Mouse (Mus musculus) liver, embryonic 14.5 days (tissue): ENCODE measurements at regions not wholly inside any gene's neighbourhood (a gene's known extent, or its start where the extent isn't known, plus 50 kb on each side); places are given as distances from the start of the nearest gene placed in this dataset.

Experiments used
- ATAC-seq: fragments of 200-750 bp; cut with Nextera tagmentation; 2 replicates; pipeline ENCODE4 v1.8.0; 2017; ENCODE audit warnings: moderate number of reproducible peaks, mild to moderate bottlenecking, moderate library complexity; ENCODE audit not compliant: insufficient read depth
- DNase-seq, 3 experiments: peaks; one replicate each; pipeline ENCODE4 v3.0.0-alpha.2; 2012 to 2013; ENCODE audit warnings: low read depth in 3 of 3, low spot score in 3 of 3
- H3K27ac ChIP-seq: fragments of 300-500 bp; sonication (generic); 2 replicates; pipeline ENCODE4 v1.5.1; 2014; ENCODE audit warnings: moderate library complexity, mild to moderate bottlenecking, control low read depth, inconsistent platforms
- H3K27me3 ChIP-seq: fragments of 300-500 bp; sonication (generic); 2 replicates; pipeline ENCODE4 v1.6.1; 2014; ENCODE audit warnings: mild to moderate bottlenecking, low read length, moderate library complexity; ENCODE audit not compliant: control insufficient read depth, insufficient read depth
- H3K36me3 ChIP-seq: fragments of 300-500 bp; sonication (generic); replicated peaks from 2 replicates; pipeline ENCODE4 v1.6.1; 2014; ENCODE audit warnings: low read depth; ENCODE audit not compliant: control insufficient read depth, insufficient read depth
- H3K4me1 ChIP-seq, 2 experiments: fragments of 200-500 bp in 1 of 2; fragments of 300-500 bp in 1 of 2; sonication (generic) in 1 of 2; replicated peaks; 2 replicates each; pipeline ENCODE4 v1.6.1; 2012 to 2014; ENCODE audit warnings: antibody characterized with exemption in 1 of 2, inconsistent platforms in 1 of 2, low read length in 1 of 2; ENCODE audit not compliant: control insufficient read depth in 2 of 2, insufficient read depth in 2 of 2
- H3K4me2 ChIP-seq: fragments of 300-500 bp; sonication (generic); 2 replicates; pipeline ENCODE4 v1.6.1; 2014; ENCODE audit warnings: low read depth, mild to moderate bottlenecking, control low read depth, moderate library complexity
- H3K4me3 ChIP-seq, 2 experiments: fragments of 200-500 bp in 1 of 2; fragments of 300-500 bp in 1 of 2; sonication (generic) in 1 of 2; 2 replicates each; pipeline ENCODE4 v1.5.1; 2012 to 2014; ENCODE audit warnings: low read depth in 2 of 2, low read length in 2 of 2, mild to moderate bottlenecking in 2 of 2, control low read depth in 1 of 2, inconsistent platforms in 1 of 2, moderate library complexity in 1 of 2; ENCODE audit not compliant: insufficient read depth in 1 of 2
- H3K9ac ChIP-seq: fragments of 300-500 bp; sonication (generic); replicated peaks from 2 replicates; pipeline ENCODE4 v1.6.1; 2014; ENCODE audit warnings: mild to moderate bottlenecking, control low read depth, moderate library complexity
- H3K9me3 ChIP-seq: fragments of 300-500 bp; sonication (generic); 2 replicates; pipeline ENCODE4 v1.6.1; 2016; ENCODE audit warnings: low read length, mixed read lengths; ENCODE audit not compliant: control insufficient read depth
- CTCF ChIP-seq: IDR thresholded peaks from 2 replicates; pipeline ENCODE4 v1.5.1; 2016; ENCODE audit warnings: antibody characterized with exemption, low read depth, control low read depth
- EP300 ChIP-seq: IDR thresholded peaks from 2 replicates; pipeline ENCODE4 v1.6.1; 2016; ENCODE audit warnings: antibody characterized with exemption, low read depth
- WGBS: fragments of 180-500 bp; shearing (Covaris S2); extraction: QIAGEN DNeasy Blood & Tissue Kit; methylation state at CpG from one replicate; pipeline ENCODE4 v1.1.7; 2014; ENCODE audit not compliant: insufficient replicate concordance; 5-methylcytosine and 5-hydroxymethylcytosine counted together

- WGBS: 37% methylated on average over 4 of the region's 4 CpGs
- H3K27me3 ChIP-seq: no peaks in the 10 kb centered on the region
- H3K4me2 ChIP-seq: no peak overlapping the region
- H3K27ac ChIP-seq: no peak overlapping the region
- H3K9me3 ChIP-seq: no peaks in the 10 kb centered on the region
- no peak for ATAC-seq
- H3K36me3 ChIP-seq: no peaks in the 10 kb centered on the region
- H3K4me3 ChIP-seq: no peak overlapping the region
- DNase-seq: no peak
- H3K4me1 ChIP-seq: no peaks in the 10 kb centered on the region
- no peak overlapping the region for H3K9ac ChIP-seq
- TF ChIP-seq EP300: no peak
- no peak for TF ChIP-seq CTCF
Observed at GRCm38 (mm10) chr3:70171667-70172066, 164.3 kb downstream of the Otol1 start.

GRCm38 (mm10) chr3:70176391-70176790 lies 169.0 kb downstream of the Otol1 start:
- Histone ChIP-seq H3K36me3 (no peaks in the 10 kb centered on the region), H3K27ac (no peak overlapping the region), H3K27me3 (no peaks in the 10 kb centered on the region), H3K9ac (no peak overlapping the region), H3K4me2 (no peak overlapping the region), H3K4me1 (no peaks in the 10 kb centered on the region), H3K4me3 (no peak overlapping the region), H3K9me3 (no peaks in the 10 kb centered on the region)
- WGBS: 21% methylated on average over 1 of the region's 1 CpGs
- ATAC-seq (no peak), DNase-seq (no peak)
- TF ChIP-seq CTCF (no peak), EP300 (no peak)

GRCm38 (mm10) chr3:70181611-70182010 lies 174.2 kb downstream of the Otol1 start:
- no peak overlapping the region for H3K9ac ChIP-seq
- no peaks in the 10 kb centered on the region for H3K36me3 ChIP-seq
- no peaks in the 10 kb centered on the region for H3K4me1 ChIP-seq
- H3K27me3 ChIP-seq: no peaks in the 10 kb centered on the region
- WGBS: 45% methylated on average over 3 of the region's 3 CpGs
- TF ChIP-seq CTCF (no peak), EP300 (no peak)
- no peak overlapping the region for H3K4me2 ChIP-seq
- H3K27ac ChIP-seq: no peak overlapping the region
- no peak overlapping the region for H3K4me3 ChIP-seq
- no peaks in the 10 kb centered on the region for H3K9me3 ChIP-seq
- no peak for ATAC-seq
- DNase-seq: no peak

DNA sequence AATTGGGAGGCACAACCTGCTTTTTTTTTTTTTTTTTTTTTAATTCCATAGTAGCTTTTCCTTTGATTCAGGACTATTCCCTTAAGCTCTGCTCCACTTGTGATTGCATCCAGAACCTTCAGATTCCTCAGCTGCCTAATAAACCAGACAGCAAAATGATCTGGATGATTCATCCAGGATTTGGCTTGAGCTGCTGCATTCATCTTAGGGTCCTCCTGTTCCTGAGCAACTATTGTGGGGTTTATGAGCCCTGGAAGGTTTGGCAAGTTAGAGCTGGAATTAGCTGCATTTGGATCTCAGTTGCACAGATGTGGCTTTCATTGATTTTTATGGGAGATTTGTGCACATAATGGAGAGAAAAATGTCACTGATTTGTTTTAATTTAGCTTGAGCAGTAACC lies 183.3 kb downstream of the Otol1 start:
- Histone ChIP-seq H3K4me1 (no peaks in the 10 kb centered on the region), H3K27ac (no peak overlapping the region), H3K36me3 (no peaks in the 10 kb centered on the region), H3K9ac (no peak overlapping the region), H3K27me3 (no peaks in the 10 kb centered on the region), H3K4me2 (no peak overlapping the region), H3K9me3 (no peaks in the 10 kb centered on the region), H3K4me3 (no peak overlapping the region)
- ATAC-seq (no peak), DNase-seq (no peak)
- TF ChIP-seq EP300 (no peak), CTCF (no peak)

DNA sequence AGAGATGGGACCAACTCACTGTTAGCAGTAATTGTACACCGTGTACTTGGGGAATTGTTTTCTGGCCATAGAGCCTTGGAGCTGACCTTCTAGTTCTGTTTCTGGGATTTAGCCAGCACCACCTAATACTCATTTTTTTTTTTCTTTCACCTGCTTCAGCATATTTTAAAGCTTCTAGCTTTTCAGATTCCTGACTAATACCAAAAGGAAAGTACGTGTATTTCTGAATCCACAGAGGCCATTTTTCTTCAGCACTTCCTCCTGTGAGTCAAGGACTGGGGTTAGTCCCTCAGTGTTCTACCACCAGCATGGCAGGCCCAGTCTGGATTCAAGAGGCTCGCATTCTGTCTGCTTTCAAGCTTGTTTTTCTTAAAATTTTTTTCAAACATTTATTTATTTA lies 189.3 kb downstream of the Otol1 start:
- H3K4me2 ChIP-seq: no peak overlapping the region
- 54% methylated on average over 3 of the region's 3 CpGs for WGBS
- no peaks in the 10 kb centered on the region for H3K9me3 ChIP-seq
- DNase-seq (no peak), ATAC-seq (no peak)
- H3K27ac ChIP-seq: no peak overlapping the region
- no peaks in the 10 kb centered on the region for H3K36me3 ChIP-seq
- no peak for TF ChIP-seq CTCF
- TF ChIP-seq EP300: no peak
- no peaks in the 10 kb centered on the region for H3K4me1 ChIP-seq
- no peaks in the 10 kb centered on the region for H3K27me3 ChIP-seq
- H3K9ac ChIP-seq: no peak overlapping the region
- H3K4me3 ChIP-seq: no peak overlapping the region

- Histone ChIP-seq H3K9ac (no peak overlapping the region), H3K4me3 (no peak overlapping the region), H3K27ac (no peak overlapping the region), H3K4me2 (no peak overlapping the region), H3K27me3 (no peaks in the 10 kb centered on the region), H3K4me1 (no peaks in the 10 kb centered on the region), H3K9me3 (no peaks in the 10 kb centered on the region), H3K36me3 (no peaks in the 10 kb centered on the region)
- ATAC-seq (no peak), DNase-seq (no peak)
- TF ChIP-seq CTCF: no peak
- TF ChIP-seq EP300: no peak
- 63% methylated on average over 3 of the region's 3 CpGs for WGBS
Observed at GRCm38 (mm10) chr3:70198890-70199289, 191.5 kb downstream of the Otol1 start.
